Mouse (Mus musculus): ENCODE measurements around the gene Olfr319.
"Not testable (repeated sequence)": the region's sequence is repeated elsewhere in the genome, so short reads cannot be mapped to it uniquely, and the experiment has no call there.

- not testable (repeated sequence) for TF ChIP-seq FLI1 (IDR thresholded peaks at IDR 0.05; ENCODE audit: low read length); GATA1 (IDR thresholded peaks at IDR 0.05; ENCODE audit: borderline replicate concordance, low read length)
These were observed 29.1 kb downstream of the Olfr319 start for GRCm38 (mm10) chr11:58727896-58728650.
